Comparison of ENCODE assay signal across 24 mouse cellular contexts in the genomic region with DNA sequence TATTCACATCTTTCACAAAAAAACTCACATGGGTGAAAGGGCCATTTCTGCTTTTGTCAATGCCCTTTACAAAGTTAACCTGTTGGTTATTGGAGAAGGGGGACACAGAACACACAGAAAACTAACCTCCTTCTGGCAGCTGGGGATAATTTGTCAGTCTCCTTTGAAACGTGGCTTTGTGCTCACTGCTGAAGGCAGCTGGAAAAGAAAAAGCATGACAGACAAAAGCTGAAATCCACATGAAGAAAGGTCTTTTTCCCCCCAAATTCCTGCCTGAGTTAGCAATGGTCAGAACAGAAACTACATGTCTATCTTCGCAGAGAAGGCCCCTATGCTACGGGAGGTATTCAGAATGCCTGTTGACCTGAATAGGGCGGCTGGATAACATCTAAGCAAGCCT.
DNase-seq lines count a peak whose midpoint lies in the region; ATAC-seq lines count a peak whose summit lies in the region.
"Had no signal": no experiment of that assay in that cellular context is flagged by ENCODE, and none has a peak within 500 bp of the region (broad histone marks: within the 10 kb centered on the region; RNA-seq: fewer than 3 reads in every experiment).

No protein-coding gene starts in this region.

- H3K4me1 ChIP-seq in heart, embryonic 13.5 days, result peaks cover 30% of the 10 kb centered on the region
- H3K4me1 ChIP-seq in heart, embryonic 10.5 days, result peaks cover 10% of the 10 kb centered on the region; the same call in 1 of the 2 replicates
- peaks cover 11% of the 10 kb centered on the region; the same call in 1 of the 2 replicates for H3K4me1 ChIP-seq in limb, embryonic 12.5 days (replicated peaks)
- H3K4me1 ChIP-seq: embryonic facial prominence, embryonic 15.5 days; forebrain, embryonic 12.5 days; hindbrain, embryonic 12.5 days had no signal

- 45% methylated on average over 4 of the region's 4 CpGs for WGBS in heart, embryonic 13.5 days
- 53% methylated on average over 4 of the region's 4 CpGs for WGBS in heart, embryonic 10.5 days
- 57% methylated on average over 4 of the region's 4 CpGs for WGBS in limb, embryonic 12.5 days

- H3K27me3 ChIP-seq in heart, embryonic 13.5 days (replicated peaks), result no peaks in the 10 kb centered on the region
- H3K27me3 ChIP-seq in heart, embryonic 10.5 days (ENCODE audit: insufficient read depth, poor library complexity, severe bottlenecking), result no peaks in the 10 kb centered on the region
- H3K27me3 ChIP-seq in limb, embryonic 12.5 days, result no peaks in the 10 kb centered on the region
- H3K27me3 ChIP-seq: embryonic facial prominence, embryonic 15.5 days; forebrain, embryonic 12.5 days; hindbrain, embryonic 12.5 days had no signal

- no peak for ATAC-seq in heart, embryonic 13.5 days (ENCODE audit: extremely low read depth, insufficient number of reproducible peaks, low FRiP score, low TSS enrichment)
- no peak for ATAC-seq in limb, embryonic 12.5 days (ENCODE audit: insufficient number of reproducible peaks, insufficient read depth, low FRiP score, low TSS enrichment, low read depth)
- ATAC-seq: CD4-positive, CD25-positive, alpha-beta regulatory T cell, adult 4 months; hindbrain, embryonic 16.5 days; inflammation-experienced regulatory T-cells, adult 6 months; intestine, postnatal 0 days had no signal

- no peaks in the 10 kb centered on the region for H3K9me3 ChIP-seq in heart, embryonic 13.5 days
- H3K9me3 ChIP-seq in heart, embryonic 10.5 days, result no peaks in the 10 kb centered on the region
- H3K9me3 ChIP-seq in limb, embryonic 12.5 days, result no peaks in the 10 kb centered on the region
- H3K9me3 ChIP-seq: embryonic facial prominence, embryonic 15.5 days; forebrain, embryonic 12.5 days; G1E; hindbrain, embryonic 12.5 days had no signal

- peak; percentile 6 for DNase-seq in embryo, embryonic 10 days (ENCODE audit: low spot score)
- DNase-seq in embryo, embryonic 11 days, result no peak
- DNase-seq in heart, embryonic 10.5 days (ENCODE audit: low spot score), result no peak
- DNase-seq in embryo, embryonic 9.5 days (ENCODE audit: extremely low spot score), result peak; percentile 9
- no peak for DNase-seq in kidney, postnatal 14 days
- DNase-seq: adrenal gland, postnatal 10 days; B cell, adult 2 months; cerebellum, adult 11-12 months; cerebellum, adult 9-10 months; cerebellum, postnatal 25 days; heart, adult 2 months; heart, postnatal 10 days; heart, postnatal 4 days had no signal

- 0 out of 2 replicates have a peak overlapping the region, but pooled peaks have one; percentile 17 for H3K27ac ChIP-seq in heart, embryonic 13.5 days (replicated peaks)
- no peak overlapping the region; the same call in 1 of the 2 replicates for H3K27ac ChIP-seq in heart, embryonic 10.5 days
- peak overlapping the region; percentile 8; the same call in 1 of the 2 replicates for H3K27ac ChIP-seq in limb, embryonic 12.5 days
- H3K27ac ChIP-seq: embryonic facial prominence, embryonic 15.5 days; forebrain, embryonic 12.5 days; heart, adult 2 months; hindbrain, embryonic 12.5 days had no signal

- no peak overlapping the region for H3K9ac ChIP-seq in heart, embryonic 13.5 days
- no peak overlapping the region for H3K9ac ChIP-seq in limb, embryonic 12.5 days (replicated peaks)
- H3K9ac ChIP-seq: embryonic facial prominence, embryonic 15.5 days; forebrain, embryonic 12.5 days; hindbrain, embryonic 12.5 days had no signal

- no peak overlapping the region for H3K4me3 ChIP-seq in heart, embryonic 13.5 days
- no peak overlapping the region for H3K4me3 ChIP-seq in heart, embryonic 10.5 days
- H3K4me3 ChIP-seq in limb, embryonic 12.5 days (replicated peaks), result no peak overlapping the region
- H3K4me3 ChIP-seq: embryonic facial prominence, embryonic 15.5 days; erythroblast, embryonic 14.5 days; forebrain, embryonic 12.5 days; heart, adult 2 months; hindbrain, embryonic 12.5 days had no signal

- no peak overlapping the region for H3K4me2 ChIP-seq in heart, embryonic 13.5 days
- H3K4me2 ChIP-seq in limb, embryonic 12.5 days, result no peak overlapping the region
- H3K4me2 ChIP-seq: embryonic facial prominence, embryonic 15.5 days; forebrain, embryonic 12.5 days; hindbrain, embryonic 12.5 days had no signal

- H3K36me3 ChIP-seq in heart, embryonic 13.5 days, result no peaks in the 10 kb centered on the region
- H3K36me3 ChIP-seq in heart, embryonic 10.5 days, result no peaks in the 10 kb centered on the region
- H3K36me3 ChIP-seq in limb, embryonic 12.5 days, result no peaks in the 10 kb centered on the region
- H3K36me3 ChIP-seq: embryonic facial prominence, embryonic 15.5 days; forebrain, embryonic 12.5 days; G1E; hindbrain, embryonic 12.5 days had no signal

Comparison
In these comparisons a context has a peak if more than half of its experiments do, and no peak if none do; other contexts are left out.
1. DNase-seq: peak in embryo, embryonic 10 days (single experiment) and embryo, embryonic 9.5 days (single experiment); none in embryo, embryonic 11 days (single experiment), heart, embryonic 10.5 days (single experiment) and kidney, postnatal 14 days (single experiment).